Mouse (Mus musculus) hindbrain, embryonic 14.5 days (tissue): ENCODE results near the gene Nfkbie. TPM values are rescaled to one million over a fixed set of nuclear protein-coding genes. Genes with fewer than 3 reads are reported as not detected.
A peak's percentile ranks its signal among the peaks of the same experiment; 100 is the strongest.

Experiments
- ATAC-seq: fragments of 200-750 bp; cut with Nextera tagmentation; 2 replicates; pipeline ENCODE4 v1.8.0; 2017; ENCODE audit warnings: moderate number of reproducible peaks, mild to moderate bottlenecking, moderate TSS enrichment, moderate library complexity; ENCODE audit not compliant: low FRiP score
- DNase-seq: peaks from one replicate; pipeline ENCODE4 v3.0.0-alpha.2; 2015; ENCODE audit warnings: low spot score
- H3K27ac ChIP-seq: fragments of 300-500 bp; sonication (generic); 2 replicates; pipeline ENCODE4 v1.5.1; 2014; ENCODE audit warnings: mild to moderate bottlenecking, moderate library complexity
- H3K27me3 ChIP-seq: fragments of 300-500 bp; sonication (generic); 2 replicates; pipeline ENCODE4 v1.6.1; 2014; ENCODE audit warnings: mild to moderate bottlenecking, low read length, mixed read lengths; ENCODE audit not compliant: control insufficient read depth, insufficient read depth
- H3K36me3 ChIP-seq: fragments of 300-500 bp; sonication (generic); replicated peaks from 2 replicates; pipeline ENCODE4 v1.6.1; 2014; ENCODE audit not compliant: control insufficient read depth, insufficient read depth
- H3K4me1 ChIP-seq: fragments of 300-500 bp; sonication (generic); replicated peaks from 2 replicates; pipeline ENCODE4 v1.6.1; 2014; ENCODE audit warnings: antibody characterized with exemption, low read length, mixed read lengths; ENCODE audit not compliant: control insufficient read depth, insufficient read depth
- H3K4me2 ChIP-seq: fragments of 300-500 bp; sonication (generic); replicated peaks from 2 replicates; pipeline ENCODE4 v1.6.1; 2014; ENCODE audit warnings: mild to moderate bottlenecking, moderate library complexity
- H3K4me3 ChIP-seq: fragments of 300-500 bp; sonication (generic); replicated peaks from 2 replicates; pipeline ENCODE4 v1.5.1; 2014; ENCODE audit warnings: mild to moderate bottlenecking, low read length
- H3K9ac ChIP-seq: fragments of 300-500 bp; sonication (generic); 2 replicates; pipeline ENCODE4 v1.6.1; 2014
- H3K9me3 ChIP-seq: fragments of 300-500 bp; sonication (generic); 2 replicates; pipeline ENCODE4 v1.6.1; 2016; ENCODE audit warnings: low read length; ENCODE audit not compliant: control insufficient read depth
- WGBS: fragments of 180-500 bp; shearing (Covaris S2); extraction: QIAGEN DNeasy Blood & Tissue Kit; methylation state at CpG from one replicate; pipeline ENCODE4 v1.1.7; 2014; 5-methylcytosine and 5-hydroxymethylcytosine counted together
- polyA plus RNA-seq: library from polyadenylated mRNA; unstranded; fragments of >200 nt; fragmentation: Nextera tagmentation; extraction: Ambion mirVana; gene quantifications from 2 replicates; pipeline ENCODE4 v1.2.1, GENCODE M21; 2014

The Nfkbie gene
- polyA plus RNA-seq, 1 experiment from 2014 or later, result 4.3 TPM

GRCm38 (mm10) chr17:45565103-45565502, 9.6 kb downstream of the Nfkbie start:
- peaks cover 41% of the 10 kb centered on the region for H3K36me3 ChIP-seq
- no peaks in the 10 kb centered on the region for H3K27me3 ChIP-seq
- H3K27ac ChIP-seq, result no peak overlapping the region
- WGBS, result 96% methylated on average over 11 of the region's 11 CpGs
- DNase-seq, result no peak
- H3K4me2 ChIP-seq, result peak overlapping the region; percentile 78
- peak overlapping the region; percentile 81 for H3K9ac ChIP-seq
- peaks cover 11% of the 10 kb centered on the region for H3K4me1 ChIP-seq
- no peak for ATAC-seq
- peak overlapping the region; percentile 75 for H3K4me3 ChIP-seq
- H3K9me3 ChIP-seq, result no peaks in the 10 kb centered on the region

GRCm38 (mm10) chr17:45566031-45566359, 10.5 kb downstream of the Nfkbie start:
- H3K4me3 ChIP-seq, result no peak overlapping the region
- no peak overlapping the region for H3K27ac ChIP-seq
- peaks cover 13% of the 10 kb centered on the region for H3K4me1 ChIP-seq
- WGBS, result 73% methylated on average over 1 of the region's 1 CpGs
- ATAC-seq, result no peak
- H3K36me3 ChIP-seq, result peaks cover 50% of the 10 kb centered on the region
- no peak overlapping the region for H3K4me2 ChIP-seq
- H3K9me3 ChIP-seq, result no peaks in the 10 kb centered on the region
- DNase-seq, result no peak
- no peak overlapping the region for H3K9ac ChIP-seq
- no peaks in the 10 kb centered on the region for H3K27me3 ChIP-seq

DNA sequence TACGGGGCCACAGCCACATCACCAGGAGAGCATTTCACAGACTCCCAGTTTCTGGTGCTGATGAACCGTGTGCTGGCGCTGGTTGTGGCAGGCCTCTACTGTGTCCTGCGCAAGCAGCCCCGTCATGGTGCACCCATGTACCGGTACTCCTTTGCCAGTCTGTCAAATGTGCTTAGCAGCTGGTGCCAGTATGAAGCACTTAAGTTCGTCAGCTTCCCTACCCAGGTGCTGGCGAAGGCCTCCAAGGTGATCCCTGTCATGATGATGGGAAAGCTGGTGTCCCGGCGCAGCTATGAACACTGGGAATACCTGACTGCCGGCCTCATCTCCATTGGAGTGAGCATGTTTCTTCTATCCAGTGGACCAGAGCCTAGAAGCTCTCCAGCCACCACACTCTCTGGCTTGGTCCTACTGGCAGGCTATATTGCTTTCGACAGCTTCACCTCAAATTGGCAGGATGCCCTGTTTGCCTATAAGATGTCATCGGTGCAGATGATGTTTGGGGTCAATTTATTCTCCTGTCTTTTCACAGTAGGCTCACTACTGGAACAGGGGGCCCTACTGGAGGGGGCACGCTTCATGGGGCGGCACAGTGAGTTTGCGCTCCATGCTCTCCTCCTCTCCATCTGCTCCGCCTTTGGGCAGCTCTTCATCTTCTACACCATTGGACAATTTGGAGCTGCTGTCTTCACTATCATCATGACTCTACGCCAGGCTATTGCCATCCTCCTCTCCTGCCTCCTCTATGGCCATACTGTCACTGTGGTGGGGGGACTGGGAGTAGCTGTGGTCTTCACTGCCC, 11.1 kb downstream of the Nfkbie start:
- Histone ChIP-seq H3K9me3 (no peaks in the 10 kb centered on the region), H3K4me3 (no peak overlapping the region), H3K9ac (no peak overlapping the region), H3K27ac (no peak overlapping the region), H3K4me1 (peaks cover 19% of the 10 kb centered on the region), H3K27me3 (no peaks in the 10 kb centered on the region), H3K36me3 (peaks cover 56% of the 10 kb centered on the region), H3K4me2 (no peak overlapping the region)
- DNase-seq, result no peak
- WGBS, result 70% methylated on average over 18 of the region's 18 CpGs
- ATAC-seq, result no peak

DNA sequence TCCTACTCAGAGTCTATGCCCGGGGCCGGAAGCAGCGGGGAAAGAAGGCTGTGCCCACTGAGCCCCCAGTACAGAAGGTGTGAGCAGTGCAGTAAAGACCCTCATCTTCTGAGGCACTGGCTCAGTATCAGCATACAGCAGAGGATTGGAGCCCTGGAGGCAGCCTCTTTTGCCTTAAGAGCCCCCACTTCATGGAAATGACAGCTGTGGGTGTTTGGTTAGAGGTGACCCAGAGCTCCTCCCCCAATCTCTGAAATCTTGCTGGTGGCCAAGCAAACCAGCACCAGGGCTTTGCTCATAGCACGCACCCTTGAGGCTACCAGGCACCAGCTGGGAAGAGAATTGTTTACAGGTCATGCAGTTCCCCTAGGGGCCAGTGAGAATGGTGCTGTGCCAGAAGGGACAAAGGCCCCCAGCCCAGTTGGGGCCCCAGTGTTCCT, 11.7 kb downstream of the Nfkbie start:
- 37% methylated on average over 4 of the region's 4 CpGs for WGBS
- Histone ChIP-seq H3K9ac (no peak overlapping the region), H3K27ac (no peak overlapping the region), H3K4me3 (no peak overlapping the region), H3K36me3 (peaks cover 61% of the 10 kb centered on the region), H3K27me3 (no peaks in the 10 kb centered on the region), H3K9me3 (no peaks in the 10 kb centered on the region), H3K4me1 (peaks cover 24% of the 10 kb centered on the region), H3K4me2 (no peak overlapping the region)
- no peak for ATAC-seq
- no peak for DNase-seq

GRCm38 (mm10) chr17:45568990-45569389, 13.5 kb downstream of the Nfkbie start:
- 92% methylated on average over 12 of the region's 12 CpGs for WGBS
- Histone ChIP-seq H3K4me2 (no peak overlapping the region), H3K27me3 (no peaks in the 10 kb centered on the region), H3K9ac (no peak overlapping the region), H3K9me3 (no peaks in the 10 kb centered on the region), H3K36me3 (peaks cover 61% of the 10 kb centered on the region), H3K4me3 (no peak overlapping the region), H3K27ac (no peak overlapping the region), H3K4me1 (peaks cover 24% of the 10 kb centered on the region)
- ATAC-seq (no peak), DNase-seq (no peak)

GRCm38 (mm10) chr17:45569999-45570398, 14.5 kb downstream of the Nfkbie start:
- peaks cover 61% of the 10 kb centered on the region for H3K36me3 ChIP-seq
- H3K4me2 ChIP-seq, result no peak overlapping the region
- peaks cover 24% of the 10 kb centered on the region for H3K4me1 ChIP-seq
- no peak for ATAC-seq
- H3K9ac ChIP-seq, result peak overlapping the region; percentile 19; the same call in 1 of the 2 replicates
- 94% methylated on average over 4 of the region's 4 CpGs for WGBS
- DNase-seq, result no peak
- H3K27me3 ChIP-seq, result no peaks in the 10 kb centered on the region
- no peaks in the 10 kb centered on the region for H3K9me3 ChIP-seq
- no peak overlapping the region for H3K27ac ChIP-seq
- no peak overlapping the region for H3K4me3 ChIP-seq

GRCm38 (mm10) chr17:45572103-45573086, 16.9 kb downstream of the Nfkbie start:
- under 1% methylated on average over 53 of the region's 57 CpGs for WGBS
- Histone ChIP-seq H3K27ac (peak overlapping the region; percentile 98), H3K9me3 (no peaks in the 10 kb centered on the region), H3K27me3 (no peaks in the 10 kb centered on the region), H3K4me2 (peak overlapping the region; percentile 80), H3K36me3 (peaks cover 46% of the 10 kb centered on the region), H3K9ac (peak overlapping the region; percentile 99), H3K4me3 (peak overlapping the region; percentile 89), H3K4me1 (peaks cover 23% of the 10 kb centered on the region)
- peak; percentile 55 for ATAC-seq
- peak; percentile 83 for DNase-seq

- ATAC-seq (peak; percentile 82), DNase-seq (peak; percentile 99)
- peak within 1 kb of the TSS; percentile 99 for H3K9ac ChIP-seq
- WGBS, result under 1% methylated on average over 41 of the region's 41 CpGs
- H3K4me3 ChIP-seq, result peak within 1 kb of the TSS; percentile 89
- H3K36me3 ChIP-seq, result peaks cover 38% of the 10 kb centered on the region
- H3K27ac ChIP-seq, result peak within 1 kb of the TSS; percentile 98
- no peaks in the 10 kb centered on the region for H3K27me3 ChIP-seq
- H3K9me3 ChIP-seq, result no peaks in the 10 kb centered on the region
- peaks cover 23% of the 10 kb centered on the region for H3K4me1 ChIP-seq
- peak within 1 kb of the TSS; percentile 80 for H3K4me2 ChIP-seq
These were observed 17.7 kb downstream of the Nfkbie start, which contains the start of gene Hsp90ab1 for GRCm38 (mm10) chr17:45573087-45573779. Gene Hsp90ab1 (minus strand): TSS chr17:45573271.
